Mouse (Mus musculus) CD4-positive, CD25-positive, alpha-beta regulatory T cell, adult 4 months (primary cell): Measurements from ENCODE around the gene Cep350. TPM values are rescaled to one million over a fixed set of nuclear protein-coding genes. Genes with fewer than 3 reads are reported as not detected.

Experiments used
- ATAC-seq: one replicate; pipeline ENCODE4 v1.8.0; 2017
- polyA plus RNA-seq, 2 experiments: library from polyadenylated mRNA; unstranded; fragments of 100-300 nt; shearing (Covaris generic); gene quantifications; one replicate each; pipeline ENCODE4 v1.2.1; 2017

Cep350 gene
- polyA plus RNA-seq, result 10 to 100 TPM in 1 of 2 experiments, 1 to 10 TPM in 1; 8.1 to 14.1 TPM

DNA sequence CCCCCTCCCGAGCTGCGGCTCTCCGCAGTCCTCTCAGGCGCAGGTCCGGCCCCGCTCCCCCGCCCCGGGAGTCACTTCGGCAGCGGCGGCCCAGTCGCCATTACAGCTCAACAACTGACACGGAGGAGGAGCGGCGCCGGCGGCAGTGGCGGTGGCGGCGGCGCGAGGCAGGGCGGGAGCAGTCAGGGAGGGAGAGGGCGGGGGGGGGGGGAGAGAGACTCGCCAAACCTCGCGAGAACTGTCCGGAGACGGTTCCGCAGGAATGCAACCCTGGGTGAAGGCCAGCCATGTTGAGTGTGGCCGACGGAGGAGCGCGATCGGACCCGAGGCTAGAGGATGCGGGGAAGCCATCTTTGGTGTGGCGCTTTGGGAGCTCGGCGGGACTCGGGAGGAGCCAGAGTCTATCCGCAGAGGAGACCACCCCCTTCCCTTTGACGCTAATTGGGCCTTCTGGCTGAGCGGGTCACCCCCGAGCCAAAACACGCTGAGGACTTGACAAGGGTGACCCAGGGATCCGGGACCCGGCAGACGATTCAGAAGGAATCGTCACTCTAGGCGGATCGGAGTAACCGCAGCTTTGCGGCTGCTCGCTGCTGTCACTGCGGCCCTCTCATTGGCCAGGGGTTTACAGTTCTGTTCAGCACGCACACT lies at the start of gene Cep350:
Cep350 (minus strand) TSS at position 188 of the 651 bp plus-strand sequence.
- ATAC-seq, result peak; percentile 84

DNA sequence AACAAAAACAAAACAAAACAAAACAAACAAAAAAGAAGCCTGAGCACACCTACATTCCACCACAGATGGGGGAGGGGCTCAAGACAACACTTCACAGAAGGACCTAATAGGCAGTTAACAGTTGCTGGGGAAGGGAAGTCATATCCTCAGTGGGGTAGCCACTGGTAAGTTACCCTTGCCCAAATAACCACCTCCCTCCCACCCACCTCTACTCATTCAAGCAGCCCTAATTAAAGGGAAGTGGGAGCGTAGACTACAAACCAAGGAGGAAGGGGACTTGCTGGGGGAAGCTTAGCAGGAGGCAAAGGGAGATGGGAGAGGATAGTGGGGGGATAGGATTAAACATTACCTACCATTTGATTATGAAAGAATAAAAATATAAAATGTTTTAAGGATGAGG lies 47.3 kb upstream of the Cep350 start:
- ATAC-seq, result no peak

DNA sequence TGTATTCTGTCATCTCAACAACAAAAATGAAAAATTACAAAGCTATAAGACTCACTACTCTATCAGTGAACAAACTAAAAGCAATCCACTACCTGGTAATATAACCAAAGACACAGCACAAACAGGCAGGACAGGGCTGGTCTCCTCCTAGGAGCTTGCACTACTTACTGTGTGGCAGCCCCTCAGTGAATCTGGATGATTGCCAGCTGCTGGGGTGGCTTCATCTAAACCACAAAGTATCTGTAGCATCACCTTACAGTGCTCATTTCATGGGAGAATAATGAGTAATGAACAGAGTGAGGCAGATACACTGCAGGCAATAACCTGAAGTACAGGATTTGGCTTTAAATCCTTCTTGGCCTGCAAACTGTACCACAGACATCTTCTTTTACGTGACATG lies 46.7 kb upstream of the Cep350 start:
- no peak for ATAC-seq

DNA sequence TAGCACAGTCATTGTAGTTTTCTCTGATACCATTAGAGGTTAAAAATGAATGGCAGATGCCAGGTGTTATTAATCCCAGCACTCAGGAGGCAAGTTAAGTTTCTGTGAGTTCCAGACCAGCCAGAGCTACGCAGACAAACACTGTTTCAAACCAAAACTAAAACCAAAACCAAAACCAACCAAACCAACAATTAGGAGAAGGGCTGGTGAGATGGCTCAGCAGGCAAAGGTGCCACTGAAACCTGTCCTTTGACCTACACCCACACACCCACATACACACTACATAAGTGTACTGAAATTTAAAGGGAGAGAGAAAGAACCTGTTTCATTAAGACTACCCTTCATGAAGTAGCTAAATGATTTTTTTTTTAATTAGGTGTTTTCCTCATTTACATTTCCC lies 35.9 kb upstream of the Cep350 start:
- peak; percentile 83 for ATAC-seq

DNA sequence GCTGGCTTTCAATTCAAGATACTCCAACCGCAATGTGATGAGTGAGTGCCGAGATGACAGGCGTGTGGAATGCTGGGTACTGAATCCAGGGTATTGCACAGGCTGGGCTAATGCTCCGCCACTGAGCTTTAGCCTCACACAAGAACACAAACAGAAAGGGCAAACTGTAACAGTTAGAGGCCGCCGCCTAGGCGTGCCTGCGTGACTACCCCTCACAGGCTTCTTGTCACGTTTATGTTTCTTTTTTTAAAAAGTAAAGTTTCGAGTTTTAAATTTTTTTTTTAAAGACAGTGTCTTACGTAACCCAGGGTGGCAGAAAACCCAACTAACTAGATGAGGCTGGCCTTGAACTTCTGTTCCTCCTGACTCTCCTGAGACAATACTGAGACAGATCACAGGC lies 32.9 kb upstream of the Cep350 start:
- no peak for ATAC-seq

DNA sequence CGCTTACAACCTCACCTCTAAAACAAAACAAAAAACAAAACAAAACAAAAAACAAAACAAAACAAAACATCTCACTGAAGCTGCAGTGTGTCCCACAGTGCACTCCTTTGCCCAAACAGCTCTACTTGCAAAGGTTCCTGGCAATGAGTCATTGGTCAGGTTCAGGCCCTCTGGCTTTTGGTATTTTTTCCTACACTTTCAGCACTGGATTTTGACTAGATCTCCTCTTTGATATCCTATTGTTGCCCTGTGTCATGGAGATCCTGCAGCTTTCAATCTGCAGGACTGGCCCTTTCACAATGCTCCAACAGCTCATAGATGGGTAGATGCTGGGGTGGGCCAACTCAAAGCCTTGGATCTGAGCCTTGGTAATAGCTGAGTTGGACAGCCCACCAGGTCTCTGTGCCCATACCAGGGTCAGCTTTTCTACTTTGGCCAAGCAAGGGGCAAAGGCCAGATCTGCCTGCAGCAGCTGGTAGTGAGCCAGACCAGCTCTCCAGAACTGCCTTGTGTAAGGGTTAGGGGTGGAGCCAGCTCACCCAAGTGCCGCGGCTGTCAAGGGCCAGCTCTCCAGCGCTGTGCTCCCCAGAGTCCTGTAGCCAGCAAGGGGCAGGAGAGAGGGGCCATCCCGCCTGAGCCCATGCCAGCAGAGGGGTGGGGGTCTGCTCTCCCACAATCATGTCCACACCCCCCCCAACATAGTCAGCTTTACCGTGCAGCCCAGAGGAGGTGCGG lies 30.3 kb upstream of the Cep350 start:
- ATAC-seq, result no peak

DNA sequence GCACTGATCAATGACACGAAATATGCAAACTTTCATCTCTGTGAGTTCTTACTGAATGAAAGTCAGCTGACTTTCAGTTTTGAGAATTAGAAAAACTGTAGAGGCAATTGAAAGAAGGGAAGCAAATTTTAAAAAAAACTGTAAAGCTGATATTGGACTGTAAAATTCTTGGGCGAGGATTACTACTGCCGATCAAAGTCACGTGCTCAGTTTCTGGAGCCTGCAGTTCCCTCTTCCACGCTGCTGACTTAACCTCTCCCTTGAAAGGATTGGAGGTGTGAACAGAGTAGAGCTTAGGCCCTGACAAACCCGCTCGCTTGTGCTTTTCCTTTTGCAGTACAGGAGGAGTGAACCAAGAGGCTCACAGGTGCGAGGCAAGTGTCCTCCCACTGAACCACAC lies 29.3 kb upstream of the Cep350 start:
- ATAC-seq, result no peak

DNA sequence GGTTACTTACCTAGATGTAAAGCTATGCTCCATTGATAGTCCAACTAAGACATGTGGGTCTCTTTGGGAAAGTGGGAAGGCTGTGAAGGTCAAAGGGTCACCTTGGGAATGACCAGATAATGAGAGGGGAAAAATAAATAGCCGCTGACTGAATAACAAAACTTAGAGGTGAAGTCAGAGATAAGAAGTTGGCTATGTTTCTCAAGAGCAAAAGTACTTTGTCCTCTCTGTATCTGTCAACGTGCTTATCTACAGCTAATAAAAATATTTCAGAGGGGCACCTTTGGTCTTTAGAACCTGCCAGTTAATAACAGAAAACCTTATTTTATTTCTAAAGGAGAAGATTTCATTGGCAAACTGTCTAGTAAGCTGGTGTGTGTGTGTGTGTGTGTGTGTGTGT lies 22.6 kb upstream of the Cep350 start:
- no peak for ATAC-seq

DNA sequence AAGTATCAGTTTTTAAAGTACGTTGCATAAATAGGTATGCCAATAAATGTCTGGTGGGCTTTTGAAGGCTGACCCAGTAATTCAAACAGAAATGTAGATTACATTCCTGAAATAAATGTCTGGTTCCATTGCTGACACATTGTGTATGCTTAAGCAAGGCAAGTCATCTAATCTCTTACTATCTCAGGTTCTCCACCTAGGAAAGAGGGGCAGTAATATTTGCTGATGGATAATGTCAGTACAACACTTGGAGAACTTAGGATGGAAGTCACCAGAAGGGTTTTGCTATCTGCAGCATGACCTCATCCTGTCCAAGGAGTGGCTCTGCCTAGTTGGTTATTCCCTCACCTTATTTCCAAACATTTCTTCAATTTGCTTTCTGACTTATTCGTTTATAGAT lies 21.5 kb upstream of the Cep350 start:
- no peak for ATAC-seq

DNA sequence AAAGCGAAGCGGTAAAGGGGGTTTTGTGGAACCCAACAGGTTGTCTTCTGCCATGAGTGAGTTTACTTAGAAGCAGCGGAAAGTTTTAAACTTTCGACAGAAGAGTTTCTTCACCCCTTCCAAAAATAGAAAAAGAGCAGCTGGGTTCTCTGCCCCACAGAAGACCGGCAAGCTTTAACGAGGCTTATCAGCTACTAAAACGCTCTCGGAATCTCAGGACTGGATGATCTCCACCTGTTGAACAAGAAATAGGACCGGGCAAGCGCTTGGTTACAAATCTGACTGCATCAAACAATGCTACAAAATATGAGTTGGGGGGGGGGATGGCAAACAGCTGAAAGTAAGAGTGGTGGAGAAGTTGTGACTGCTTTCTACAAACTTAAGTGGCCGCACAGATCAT lies 17.3 kb upstream of the Cep350 start:
- no peak for ATAC-seq

DNA sequence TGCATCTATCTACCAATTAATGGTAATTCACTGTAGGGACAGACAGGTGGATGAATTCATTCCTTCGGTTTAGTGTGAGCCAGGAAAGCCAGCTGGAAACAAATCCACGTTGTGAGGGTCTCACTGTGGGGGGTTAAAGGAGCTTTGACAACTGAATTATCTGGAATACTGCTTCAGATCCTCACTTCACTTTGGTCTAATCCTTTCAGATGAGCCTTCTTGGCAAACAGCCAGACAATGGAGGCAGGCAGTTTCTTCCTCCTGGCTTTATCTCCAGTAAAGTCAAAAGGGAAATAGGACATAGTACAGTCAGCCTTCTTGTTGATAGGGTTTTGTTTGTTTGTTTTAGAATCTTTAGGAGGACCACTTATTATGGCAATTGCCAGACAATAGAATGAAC lies 16.3 kb upstream of the Cep350 start:
- no peak for ATAC-seq

DNA sequence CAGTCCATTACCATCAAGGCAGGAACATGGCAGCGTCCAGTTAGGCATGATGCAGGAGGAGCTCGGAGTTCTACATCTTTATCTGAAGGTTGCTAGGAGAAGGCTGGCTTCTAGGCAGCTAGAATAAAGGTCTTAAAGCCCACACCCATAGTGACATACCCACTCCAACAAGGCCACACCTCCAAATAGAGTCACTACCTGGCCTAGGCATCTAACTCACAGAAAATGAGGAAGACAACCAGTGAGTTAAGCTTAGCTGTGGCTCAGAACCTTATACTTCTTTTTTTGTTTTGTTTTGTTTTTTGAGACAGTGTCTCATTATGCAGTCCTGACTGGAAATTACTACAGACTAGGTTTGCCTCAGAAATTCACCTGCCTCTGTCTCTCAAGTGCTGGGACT lies 14.6 kb upstream of the Cep350 start:
- ATAC-seq, result no peak

DNA sequence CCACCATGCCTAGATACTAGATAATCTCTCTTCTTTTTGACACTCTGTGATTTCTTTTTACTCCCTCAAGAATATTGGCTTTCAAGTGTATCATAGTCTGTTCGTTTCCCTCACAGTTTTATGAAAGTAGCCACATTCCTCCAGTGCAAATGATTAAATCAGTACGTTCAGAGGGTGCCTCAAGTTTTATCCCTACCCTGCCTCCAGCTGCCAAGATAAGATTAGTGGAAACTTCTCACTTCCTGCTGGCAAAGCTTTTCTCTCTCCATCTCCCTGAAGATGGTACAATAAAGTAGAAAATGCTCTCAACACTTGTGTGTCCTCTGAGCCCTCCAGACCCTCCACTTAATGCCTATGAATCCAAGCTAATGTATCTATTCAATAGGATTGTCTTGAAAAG lies 1.9 kb upstream of the Cep350 start:
- ATAC-seq, result no peak

DNA sequence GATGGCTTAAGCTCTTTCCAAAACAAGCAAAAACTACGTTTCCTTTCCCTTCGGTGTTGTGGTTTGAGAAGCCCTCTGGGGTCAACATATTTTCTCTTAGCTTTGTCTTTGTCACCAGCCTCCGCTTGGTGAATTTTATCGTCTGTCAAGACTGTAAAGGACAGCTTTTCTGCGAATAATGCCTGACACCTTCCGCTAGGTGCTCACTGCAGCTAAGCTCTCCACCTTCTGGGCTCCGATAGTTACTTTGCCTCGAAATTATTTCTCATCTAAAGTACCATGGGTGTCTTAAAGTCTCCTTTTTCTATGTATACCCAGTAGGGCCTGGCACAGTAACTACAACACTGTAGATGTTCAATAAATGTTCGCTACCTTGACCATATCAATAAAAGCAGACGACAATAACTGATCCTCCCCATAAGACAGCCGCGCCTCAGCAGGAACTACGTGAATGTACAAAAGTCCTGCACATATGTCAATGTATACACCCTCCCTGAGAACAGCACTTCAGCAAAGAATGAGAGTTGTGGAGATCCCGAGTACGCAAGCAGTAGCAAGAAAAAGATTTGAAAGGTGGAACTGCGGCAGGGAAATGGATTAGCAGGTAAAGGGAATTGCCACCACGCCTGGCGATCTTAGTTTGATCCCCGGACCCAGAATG lies 794 bp upstream of the Cep350 start:
- peak; percentile 42 for ATAC-seq

DNA sequence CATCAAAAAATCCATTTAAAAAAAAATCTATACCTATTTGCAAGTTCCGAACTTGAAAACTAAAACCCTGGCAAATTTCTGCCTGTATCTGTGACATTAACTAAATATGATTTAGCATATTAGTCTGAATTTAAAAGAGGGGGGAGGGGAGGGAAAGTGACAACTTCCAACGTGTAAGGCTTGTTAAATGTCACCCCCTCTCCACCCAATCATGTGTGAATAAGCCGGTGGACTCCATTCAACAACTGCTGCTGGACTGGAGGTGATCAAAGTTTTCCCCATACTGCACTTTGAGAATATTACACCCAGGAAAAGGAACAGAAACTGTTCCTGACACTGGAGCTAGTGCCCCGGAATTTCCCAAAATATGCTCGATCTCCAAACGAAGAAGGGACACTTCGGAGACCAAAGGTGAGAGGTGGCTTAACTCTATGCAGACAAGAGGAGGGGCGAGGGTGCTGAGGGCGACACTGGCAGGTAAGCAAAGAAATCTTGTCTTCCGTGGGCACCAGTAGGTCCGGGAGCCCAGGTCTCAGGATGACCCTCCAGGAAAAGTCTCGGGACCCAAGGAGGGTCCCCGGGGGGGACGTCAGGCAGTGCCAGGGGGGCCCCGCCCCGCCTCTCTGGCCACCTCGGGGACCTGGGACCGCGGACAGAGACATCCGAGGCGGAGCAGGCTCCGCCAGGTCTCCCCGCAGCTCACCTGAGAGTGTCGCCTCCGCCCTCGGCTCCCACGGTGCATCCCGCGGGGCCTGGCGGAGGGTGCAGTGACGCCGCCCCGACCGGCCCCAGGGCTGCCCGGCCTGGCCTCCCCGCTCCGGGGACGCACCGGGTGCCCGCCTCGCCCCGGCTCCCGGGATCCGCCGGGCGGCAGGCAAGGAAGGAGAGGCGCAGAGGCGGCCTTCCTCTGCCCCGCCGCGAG lies 648 bp downstream of the Cep350 start:
- peak; percentile 5 for ATAC-seq

DNA sequence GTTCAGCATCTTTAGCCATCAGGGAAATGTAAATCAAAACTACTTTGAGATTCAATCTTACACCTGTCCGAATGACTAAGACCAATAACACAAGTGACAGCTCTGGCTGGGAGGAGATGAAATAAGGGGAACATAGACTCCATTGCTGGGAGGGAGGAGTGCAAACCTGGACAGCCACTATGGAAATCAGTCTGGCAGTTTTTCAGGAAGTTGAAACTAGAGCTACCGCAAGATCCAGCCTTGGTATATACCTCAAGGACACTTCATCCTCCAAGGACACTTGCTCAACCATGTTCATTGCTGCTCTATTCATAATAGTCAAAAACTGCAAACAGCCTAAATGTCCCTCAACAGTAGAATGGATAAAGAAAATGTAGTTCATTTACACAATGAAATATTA lies 23.9 kb downstream of the Cep350 start:
- ATAC-seq, result no peak

DNA sequence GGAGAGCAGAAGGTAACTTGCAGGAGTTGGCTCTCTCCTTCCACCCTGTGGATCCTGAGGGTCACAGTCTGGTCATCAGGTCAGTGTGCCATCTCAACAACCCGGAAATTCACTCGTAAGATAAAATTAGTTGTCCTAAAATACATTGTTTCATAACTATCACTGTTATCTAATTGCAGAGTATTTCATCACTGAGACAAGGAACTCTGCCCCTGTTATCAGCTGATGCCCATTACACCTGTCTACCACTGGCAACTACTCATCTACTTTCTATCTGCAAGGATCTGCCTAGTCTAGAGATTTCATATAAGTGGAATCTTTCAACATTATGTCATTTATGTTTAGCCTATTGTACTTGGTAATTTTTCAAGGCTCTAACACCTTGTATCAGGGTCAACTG lies 28.7 kb downstream of the Cep350 start:
- no peak for ATAC-seq

DNA sequence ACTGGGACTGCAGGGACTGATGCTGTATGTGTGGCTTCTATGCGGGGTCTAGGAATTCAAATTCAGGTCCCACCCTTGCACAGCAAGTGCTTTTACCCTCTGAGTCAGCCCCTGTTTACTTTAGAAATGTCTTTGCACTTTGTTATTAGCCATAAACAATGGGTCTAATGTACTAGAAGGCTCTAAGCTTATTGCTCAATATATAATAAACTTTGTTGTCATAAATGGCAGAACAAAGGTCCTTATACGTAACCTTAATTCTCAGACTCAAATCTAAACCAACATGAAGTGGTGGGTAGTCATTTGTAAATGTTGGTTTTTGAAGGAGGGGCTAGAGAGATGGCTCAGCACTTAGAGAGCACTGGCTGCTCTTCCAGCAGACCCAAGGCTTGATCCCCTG lies 35.6 kb downstream of the Cep350 start:
- ATAC-seq, result no peak

DNA sequence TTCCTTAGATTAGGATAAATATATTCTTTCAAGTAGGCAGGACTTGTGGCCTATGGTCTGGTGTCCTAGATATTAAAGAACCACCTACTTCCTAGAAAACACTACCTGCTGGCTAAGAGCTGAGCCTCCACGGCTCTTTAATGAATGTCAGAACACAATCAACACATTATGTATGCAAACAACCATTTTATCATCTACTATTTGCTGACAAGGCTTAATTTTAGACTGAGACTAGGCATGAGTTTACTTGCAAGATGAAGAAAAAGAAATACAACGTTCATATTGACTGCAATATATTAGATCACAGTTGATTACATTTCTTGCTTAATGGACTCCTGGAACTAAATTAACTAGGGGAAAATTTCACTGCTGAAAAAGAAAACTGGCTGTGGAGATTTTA lies 38.4 kb downstream of the Cep350 start:
- ATAC-seq, result no peak

DNA sequence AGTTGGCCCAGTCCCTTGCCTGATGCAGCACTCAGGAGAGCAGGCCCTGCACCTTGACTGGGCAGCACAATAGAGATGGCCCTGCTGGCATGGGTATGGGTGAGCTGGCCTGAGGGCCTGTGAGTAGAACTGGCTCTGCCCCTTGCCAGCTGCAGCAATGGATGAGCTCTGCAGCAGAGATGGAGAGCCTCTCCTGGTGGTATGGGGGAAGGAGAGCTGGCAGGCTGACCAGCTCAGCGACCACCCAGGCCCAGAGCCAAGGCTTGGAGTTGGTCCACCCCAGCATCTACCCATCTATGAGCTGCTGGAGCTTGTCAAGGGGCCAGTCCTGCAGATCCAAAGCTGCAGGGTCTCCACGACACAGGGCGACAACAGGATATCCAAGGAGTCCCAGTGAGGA lies 69.5 kb downstream of the Cep350 start:
- no peak for ATAC-seq

DNA sequence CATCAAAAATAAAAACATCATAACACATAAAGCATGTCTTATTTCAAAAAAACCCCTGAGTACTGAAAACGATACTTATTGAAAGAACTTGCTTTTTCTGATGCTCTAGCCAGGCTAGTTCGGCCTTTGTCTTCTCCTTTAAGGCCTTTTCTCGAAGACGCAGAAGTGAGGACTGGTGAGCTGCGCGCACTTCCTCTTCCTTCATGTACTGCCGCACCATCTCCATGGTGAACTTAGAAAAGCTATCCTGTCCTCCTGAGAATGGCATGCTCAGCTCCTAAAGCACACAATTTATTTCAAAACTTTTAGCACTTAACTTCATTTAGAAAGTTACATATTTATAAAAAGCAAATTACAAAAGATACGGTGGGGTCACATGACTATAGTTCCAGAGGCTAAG lies 71.7 kb downstream of the Cep350 start:
- no peak for ATAC-seq

DNA sequence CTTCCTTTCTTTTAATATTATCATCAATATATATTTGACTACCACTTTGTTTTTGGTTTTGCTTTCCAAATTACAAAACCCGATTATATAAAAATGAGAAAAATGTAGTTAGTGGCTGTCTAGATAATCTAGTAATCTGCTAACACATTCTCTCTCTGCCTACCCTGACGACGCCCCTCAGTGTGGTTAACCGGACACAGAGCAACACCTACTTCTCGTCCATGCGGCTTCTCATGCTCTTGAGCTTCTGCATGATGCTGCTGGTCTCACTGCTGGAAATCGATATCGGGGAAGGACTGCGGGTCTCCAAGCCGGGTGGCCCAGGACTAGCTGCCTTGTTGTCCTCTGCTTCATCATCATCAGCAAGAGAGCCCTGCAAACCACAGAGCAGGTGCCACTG lies 78.7 kb downstream of the Cep350 start:
- ATAC-seq, result no peak

DNA sequence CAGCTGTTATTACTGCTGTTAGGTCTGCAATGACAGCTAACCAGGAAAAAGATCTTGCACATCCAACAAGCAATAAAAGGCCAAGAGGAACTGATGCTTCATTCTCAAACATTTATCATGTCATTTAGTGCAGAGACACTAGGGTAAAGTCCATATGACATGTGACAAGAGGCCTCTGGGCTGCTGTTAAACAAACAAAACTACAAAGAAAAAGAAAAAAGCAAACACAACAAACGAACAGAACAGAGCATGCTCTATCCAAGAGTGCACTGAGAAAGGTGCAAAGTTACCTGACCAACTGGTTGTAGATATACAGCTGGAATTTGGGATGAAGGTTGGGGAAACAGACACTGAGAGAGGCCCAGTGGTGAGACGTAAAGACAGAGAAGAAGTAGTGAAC lies 86.2 kb downstream of the Cep350 start:
- ATAC-seq, result no peak
